Mouse (Mus musculus) limb, embryonic 10.5 days (tissue): ENCODE measurements around the gene Plin4. TPM values are rescaled to one million over a fixed set of nuclear protein-coding genes. Genes with fewer than 3 reads are reported as not detected.
"Not testable (repeated sequence)": the region's sequence is repeated elsewhere in the genome, so short reads cannot be mapped to it uniquely, and the experiment has no call there.

Experiments used
- DNase-seq: peaks from one replicate; pipeline ENCODE4 v3.0.0-alpha.2; 2017; ENCODE audit warnings: low spot score
- H3K27ac ChIP-seq: fragments of 300-500 bp; sonication (generic); 2 replicates; pipeline ENCODE4 v1.5.1; 2016; ENCODE audit warnings: mild to moderate bottlenecking
- H3K27me3 ChIP-seq: fragments of 300-500 bp; sonication (generic); 2 replicates; pipeline ENCODE4 v1.6.1; 2016; ENCODE audit warnings: low read depth, mild to moderate bottlenecking; ENCODE audit not compliant: poor library complexity, severe bottlenecking
- H3K36me3 ChIP-seq: fragments of 300-500 bp; sonication (generic); 2 replicates; pipeline ENCODE4 v1.6.1; 2016; ENCODE audit warnings: mild to moderate bottlenecking, moderate library complexity
- H3K4me1 ChIP-seq: fragments of 300-500 bp; sonication (generic); 2 replicates; pipeline ENCODE4 v1.6.1; 2016
- H3K4me3 ChIP-seq: fragments of 300-500 bp; sonication (generic); 2 replicates; pipeline ENCODE4 v1.5.1; 2016; ENCODE audit warnings: mild to moderate bottlenecking, moderate library complexity
- H3K9me3 ChIP-seq: fragments of 300-500 bp; sonication (generic); replicated peaks from 2 replicates; pipeline ENCODE4 v1.6.1; 2016; ENCODE audit warnings: mild to moderate bottlenecking
- WGBS: fragments of 180-500 bp; shearing (Covaris S2); methylation state at CpG from one replicate; pipeline ENCODE4 v1.1.7; 2016; 5-methylcytosine and 5-hydroxymethylcytosine counted together
- polyA plus RNA-seq: library from polyadenylated mRNA; unstranded; fragments of >200 nt; fragmentation: Nextera tagmentation; extraction: Ambion mirVana; gene quantifications from 2 replicates; pipeline ENCODE4 v1.2.1, GENCODE M21; 2016

Plin4 gene
- polyA plus RNA-seq, 1 experiment from 2014 or later, result 0.10 TPM

GRCm38 (mm10) chr17:56107736-56108135, 1.9 kb downstream of the Plin4 start:
- H3K27me3 ChIP-seq, result no peaks in the 10 kb centered on the region
- H3K4me3 ChIP-seq, result no peak overlapping the region
- DNase-seq, result no peak
- H3K9me3 ChIP-seq, result no peaks in the 10 kb centered on the region
- 0 out of 2 replicates have a peak, but pooled peaks cover 4% of the 10 kb centered on the region for H3K4me1 ChIP-seq
- no peak overlapping the region for H3K27ac ChIP-seq
- H3K36me3 ChIP-seq, result peaks cover 15% of the 10 kb centered on the region
- WGBS, result 55% methylated on average over 2 of the region's 2 CpGs

GRCm38 (mm10) chr17:56106981-56107380, 2.6 kb downstream of the Plin4 start:
- H3K36me3 ChIP-seq, result peaks cover 22% of the 10 kb centered on the region
- H3K27ac ChIP-seq, result no peak overlapping the region
- H3K4me1 ChIP-seq, result 0 out of 2 replicates have a peak, but pooled peaks cover 1% of the 10 kb centered on the region
- no peak overlapping the region for H3K4me3 ChIP-seq
- no peak for DNase-seq
- no peaks in the 10 kb centered on the region for H3K27me3 ChIP-seq
- WGBS, result 68% methylated on average over 4 of the region's 4 CpGs
- H3K9me3 ChIP-seq, result no peaks in the 10 kb centered on the region

- not testable (repeated sequence) for H3K4me3 ChIP-seq, H3K9me3 ChIP-seq, DNase-seq, H3K27me3 ChIP-seq, H3K4me1 ChIP-seq, H3K27ac ChIP-seq
- 99% methylated on average over 4 of the region's 4 CpGs for WGBS
- H3K36me3 ChIP-seq, result peaks cover 28% of the 10 kb centered on the region
Observed at GRCm38 (mm10) chr17:56106436-56106835, 3.2 kb downstream of the Plin4 start.

DNA sequence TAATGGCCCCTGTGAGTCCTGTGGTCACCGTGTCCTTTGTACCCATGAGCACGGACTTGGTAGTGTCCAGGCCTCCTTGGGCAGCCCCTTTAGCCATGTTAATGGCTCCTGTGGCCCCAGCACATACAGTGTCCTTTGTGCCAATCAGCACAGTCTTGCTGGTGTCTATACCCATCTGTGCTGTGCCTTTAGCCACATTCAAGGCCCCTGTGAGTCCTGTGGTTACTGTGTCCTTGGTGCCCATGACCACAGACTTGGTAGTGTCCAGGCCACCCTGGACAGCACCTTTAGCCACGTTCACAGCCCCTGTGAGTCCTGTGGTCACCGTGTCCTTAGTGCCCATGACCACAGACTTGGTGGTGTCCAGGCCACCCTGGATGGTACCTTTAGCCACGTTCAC, 4.8 kb downstream of the Plin4 start:
- not testable (repeated sequence) for H3K4me1 ChIP-seq, H3K4me3 ChIP-seq, H3K9me3 ChIP-seq, H3K27ac ChIP-seq, H3K27me3 ChIP-seq, DNase-seq
- 92% methylated on average over 3 of the region's 5 CpGs for WGBS
- peaks cover 44% of the 10 kb centered on the region for H3K36me3 ChIP-seq

GRCm38 (mm10) chr17:56103465-56104285, 5.9 kb downstream of the Plin4 start:
- H3K36me3 ChIP-seq, result peaks cover 55% of the 10 kb centered on the region
- no peak overlapping the region for H3K4me3 ChIP-seq
- H3K4me1 ChIP-seq, result no peaks in the 10 kb centered on the region
- WGBS, result 95% methylated on average over 8 of the region's 8 CpGs
- DNase-seq, result no peak
- H3K27ac ChIP-seq, result no peak overlapping the region
- no peaks in the 10 kb centered on the region for H3K27me3 ChIP-seq
- H3K9me3 ChIP-seq, result no peaks in the 10 kb centered on the region

GRCm38 (mm10) chr17:56102927-56103326, 6.7 kb downstream of the Plin4 start:
- H3K36me3 ChIP-seq, result peaks cover 63% of the 10 kb centered on the region
- H3K4me3 ChIP-seq, result no peak overlapping the region
- no peak overlapping the region for H3K27ac ChIP-seq
- H3K27me3 ChIP-seq, result no peaks in the 10 kb centered on the region
- no peaks in the 10 kb centered on the region for H3K4me1 ChIP-seq
- H3K9me3 ChIP-seq, result no peaks in the 10 kb centered on the region
- no peak for DNase-seq
- 97% methylated on average over 9 of the region's 9 CpGs for WGBS

- H3K4me1 ChIP-seq, result no peaks in the 10 kb centered on the region
- no peak overlapping the region for H3K27ac ChIP-seq
- no peaks in the 10 kb centered on the region for H3K27me3 ChIP-seq
- H3K36me3 ChIP-seq, result peaks cover 70% of the 10 kb centered on the region
- H3K9me3 ChIP-seq, result no peaks in the 10 kb centered on the region
- WGBS, result 92% methylated on average over 5 of the region's 5 CpGs
- DNase-seq, result no peak
- no peak overlapping the region for H3K4me3 ChIP-seq
Observed at GRCm38 (mm10) chr17:56102158-56102557, 7.4 kb downstream of the Plin4 start.

DNA sequence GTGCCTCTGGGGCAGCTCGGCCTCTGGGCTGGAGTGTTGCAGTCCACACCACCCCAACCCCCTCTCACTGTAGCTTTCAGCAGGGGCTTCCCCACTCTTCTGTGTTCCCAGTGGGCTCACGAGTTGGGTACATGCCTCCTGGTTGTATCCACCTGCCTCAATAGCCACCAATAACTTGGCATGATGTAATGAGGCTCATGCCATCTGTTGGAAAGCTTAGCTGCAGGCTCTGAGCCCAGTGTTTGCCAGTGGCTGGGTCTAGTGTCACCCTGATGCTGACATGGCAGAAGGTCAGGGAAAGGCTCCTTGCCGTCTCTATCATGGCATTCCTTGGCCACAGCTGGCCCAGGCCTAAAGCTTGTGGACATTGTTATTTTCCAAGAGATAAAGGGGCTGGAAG, 8.8 kb downstream of the Plin4 start:
- WGBS, result 94% methylated on average over 3 of the region's 3 CpGs
- no peak for DNase-seq
- Histone ChIP-seq H3K27ac (no peak overlapping the region), H3K4me3 (no peak overlapping the region), H3K4me1 (no peaks in the 10 kb centered on the region), H3K27me3 (no peaks in the 10 kb centered on the region), H3K9me3 (no peaks in the 10 kb centered on the region), H3K36me3 (peaks cover 84% of the 10 kb centered on the region)

GRCm38 (mm10) chr17:56098711-56099572, 10.7 kb downstream of the Plin4 start:
- Histone ChIP-seq H3K9me3 (no peaks in the 10 kb centered on the region), H3K4me3 (no peak overlapping the region), H3K27ac (no peak overlapping the region), H3K27me3 (no peaks in the 10 kb centered on the region), H3K36me3 (peaks cover 97% of the 10 kb centered on the region), H3K4me1 (no peaks in the 10 kb centered on the region)
- no peak for DNase-seq
- WGBS, result 93% methylated on average over 15 of the region's 15 CpGs

GRCm38 (mm10) chr17:56098180-56098579, 11.4 kb downstream of the Plin4 start:
- no peaks in the 10 kb centered on the region for H3K9me3 ChIP-seq
- H3K27ac ChIP-seq, result no peak overlapping the region
- H3K4me1 ChIP-seq, result no peaks in the 10 kb centered on the region
- no peak overlapping the region for H3K4me3 ChIP-seq
- H3K36me3 ChIP-seq, result peaks cover 96% of the 10 kb centered on the region
- H3K27me3 ChIP-seq, result no peaks in the 10 kb centered on the region
- 93% methylated on average over 8 of the region's 8 CpGs for WGBS
- DNase-seq, result no peak

DNA sequence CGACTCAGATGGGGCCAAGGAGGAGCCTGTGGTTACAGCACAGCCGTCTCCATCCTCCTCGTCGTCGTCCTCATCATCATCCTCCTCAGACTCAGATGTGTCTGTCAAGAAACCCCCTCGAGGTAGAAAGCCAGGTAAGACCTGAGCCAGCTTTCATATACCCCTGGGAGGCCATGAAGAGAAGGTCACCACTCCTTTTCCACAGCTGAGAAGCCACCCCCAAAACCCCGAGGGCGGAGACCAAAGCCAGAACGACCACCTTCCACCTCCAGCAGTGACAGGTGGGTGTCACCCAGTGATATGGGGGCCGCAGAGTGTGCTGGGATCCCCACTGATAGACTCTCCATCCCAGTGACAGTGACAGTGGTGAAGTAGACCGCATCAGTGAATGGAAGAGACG, 12.7 kb downstream of the Plin4 start:
- DNase-seq, result no peak
- Histone ChIP-seq H3K27ac (no peak overlapping the region), H3K9me3 (no peaks in the 10 kb centered on the region), H3K4me3 (no peak overlapping the region), H3K4me1 (no peaks in the 10 kb centered on the region), H3K27me3 (no peaks in the 10 kb centered on the region), H3K36me3 (peaks cover 91% of the 10 kb centered on the region)
- 92% methylated on average over 12 of the region's 12 CpGs for WGBS

DNA sequence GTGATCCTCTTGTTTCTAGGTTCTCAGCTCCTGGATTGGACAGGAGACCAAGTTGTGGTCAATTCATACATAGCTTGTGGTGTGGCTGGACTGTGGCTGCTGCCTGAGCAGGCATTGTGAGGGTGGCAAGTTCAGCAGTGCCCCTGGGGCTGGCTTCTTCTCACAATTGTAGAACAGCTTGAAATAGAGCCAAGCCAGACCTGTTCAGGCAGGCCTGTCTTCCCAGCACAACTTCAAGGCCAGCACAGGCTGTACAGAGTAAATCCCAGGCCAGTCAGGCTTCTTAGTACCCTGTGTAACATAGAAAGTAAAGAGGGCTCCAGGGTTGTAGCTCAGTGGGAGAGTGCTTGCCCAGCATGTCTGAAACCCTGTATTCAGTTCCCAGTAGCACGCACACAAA, 16.8 kb downstream of the Plin4 start:
- DNase-seq, result no peak
- H3K4me3 ChIP-seq, result no peak overlapping the region
- no peaks in the 10 kb centered on the region for H3K27me3 ChIP-seq
- WGBS, result 89% methylated on average over 1 of the region's 1 CpGs
- H3K27ac ChIP-seq, result no peak overlapping the region
- H3K9me3 ChIP-seq, result no peaks in the 10 kb centered on the region
- H3K4me1 ChIP-seq, result no peaks in the 10 kb centered on the region
- peaks cover 84% of the 10 kb centered on the region for H3K36me3 ChIP-seq

DNA sequence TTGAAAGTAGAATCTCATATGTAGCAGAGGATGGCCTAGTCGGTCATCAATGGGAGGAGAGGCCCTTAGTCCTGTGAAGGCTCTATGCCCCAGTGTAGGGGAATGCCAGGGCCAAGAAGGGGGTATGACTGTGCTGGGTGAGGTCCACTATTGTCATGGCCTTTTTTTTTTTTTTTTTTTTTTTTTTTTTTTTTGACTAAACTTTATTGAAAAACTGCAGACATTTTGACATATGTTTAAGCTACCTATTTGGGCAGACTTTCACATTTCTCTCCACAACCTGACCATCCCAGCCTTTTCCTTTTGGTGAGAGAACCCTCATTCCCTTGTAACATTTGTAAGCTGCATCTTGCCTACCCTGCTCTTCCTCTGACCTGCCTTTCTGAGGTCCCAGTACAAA, 17.3 kb downstream of the Plin4 start:
- H3K4me3 ChIP-seq, result no peak overlapping the region
- no peaks in the 10 kb centered on the region for H3K27me3 ChIP-seq
- H3K9me3 ChIP-seq, result no peaks in the 10 kb centered on the region
- WGBS, result 92% methylated on average over 1 of the region's 1 CpGs
- no peak overlapping the region for H3K27ac ChIP-seq
- H3K36me3 ChIP-seq, result peaks cover 84% of the 10 kb centered on the region
- no peak for DNase-seq
- H3K4me1 ChIP-seq, result no peaks in the 10 kb centered on the region
